Mouse (Mus musculus): Measurements from ENCODE around the gene Calm4. TPM values are rescaled to one million over a fixed set of nuclear protein-coding genes. Genes with fewer than 3 reads are reported as not detected.
"Not testable (repeated sequence)": the region's sequence is repeated elsewhere in the genome, so short reads cannot be mapped to it uniquely, and the experiment has no call there.

Gene Calm4
- polyA plus RNA-seq, 1 experiment, result not detected

- Histone ChIP-seq H3K27ac (ENCODE audit: control insufficient read depth, insufficient read depth, low read depth, low read length, poor library complexity) (no peak overlapping the region), H3K4me1 (ENCODE audit: control insufficient read depth, insufficient read depth, low read length) (no peaks in the 10 kb centered on the region; the same call in 1 of the 2 replicates), H3K4me3 (replicated peaks; ENCODE audit: control insufficient read depth, low read depth, low read length) (no peak overlapping the region)
- 81% methylated on average over 1 of the region's 1 CpGs for WGBS
- no peak for TF ChIP-seq CTCF (IDR thresholded peaks at IDR 0.05; ENCODE audit: control insufficient read depth, insufficient read depth, low read length)
- TF ChIP-seq POLR2A (IDR thresholded peaks at IDR 0.05; ENCODE audit: borderline replicate concordance, control insufficient read depth, low read depth, low read length), result no peak
Observed at GRCm38 (mm10) chr13:3850330-3850729, 12.8 kb downstream of the Calm4 start.

GRCm38 (mm10) chr13:3853648-3854333 lies 16.2 kb downstream of the Calm4 start, which contains the start of gene Calm5:
Calm5 (plus strand) TSS chr13:3854173.
- not testable (repeated sequence) for H3K27ac ChIP-seq (ENCODE audit: control insufficient read depth, insufficient read depth, low read depth, low read length, poor library complexity); H3K4me3 ChIP-seq (replicated peaks; ENCODE audit: control insufficient read depth, low read depth, low read length); H3K4me1 ChIP-seq (ENCODE audit: control insufficient read depth, insufficient read depth, low read length)
- WGBS, result 25% methylated on average over 3 of the region's 3 CpGs

DNA sequence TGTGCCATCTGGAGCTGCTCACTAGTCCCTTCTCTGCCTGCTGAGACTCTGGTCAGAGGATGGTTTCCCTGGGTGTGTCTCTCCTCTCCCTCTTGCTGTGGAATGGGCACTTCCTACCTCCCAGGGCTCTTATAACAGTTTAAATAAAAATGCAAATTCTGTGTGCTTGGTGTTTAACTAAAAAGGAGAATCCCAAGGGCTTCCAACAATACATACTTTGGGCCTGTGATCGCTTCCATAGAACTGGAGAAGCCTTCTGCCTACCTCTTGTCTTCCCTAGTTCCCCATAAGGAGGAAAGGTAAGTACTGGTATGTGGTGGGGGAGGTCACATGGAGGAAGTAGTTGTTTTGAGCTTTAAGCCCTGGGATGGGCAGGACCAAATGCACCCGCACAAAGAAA lies 17.3 kb downstream of the Calm4 start:
- 43% methylated on average over 2 of the region's 2 CpGs for WGBS
- H3K4me1 ChIP-seq (ENCODE audit: control insufficient read depth, insufficient read depth, low read length), result no peaks in the 10 kb centered on the region; the same call in 1 of the 2 replicates

DNA sequence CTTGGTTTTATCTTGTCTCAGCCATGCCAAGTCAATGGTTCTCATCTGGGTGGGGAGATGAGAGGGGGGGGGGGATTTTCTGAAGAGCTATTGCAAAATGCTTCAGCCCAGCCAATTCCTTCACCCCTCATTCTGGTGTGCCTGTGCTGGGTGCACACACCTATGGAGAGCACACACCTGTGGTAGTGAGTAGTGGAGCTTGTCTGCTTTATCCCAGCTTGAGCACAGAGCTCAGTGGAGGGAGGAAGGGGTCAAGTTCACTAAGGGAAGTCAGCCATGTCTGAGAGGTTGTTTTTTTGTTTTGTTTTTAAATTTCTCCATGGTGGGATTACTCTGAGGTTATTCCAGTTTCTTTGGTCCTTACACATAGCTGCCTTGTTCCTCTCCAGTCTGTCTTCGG lies 18.7 kb downstream of the Calm4 start:
- 82% methylated on average over 1 of the region's 1 CpGs for WGBS
- no peak for TF ChIP-seq POLR2A (IDR thresholded peaks at IDR 0.05; ENCODE audit: borderline replicate concordance, control insufficient read depth, low read depth, low read length)
- TF ChIP-seq CTCF (IDR thresholded peaks at IDR 0.05; ENCODE audit: control insufficient read depth, insufficient read depth, low read length), result no peak
- no peaks in the 10 kb centered on the region; the same call in 1 of the 2 replicates for H3K4me1 ChIP-seq (ENCODE audit: control insufficient read depth, insufficient read depth, low read length)
- H3K4me3 ChIP-seq (replicated peaks; ENCODE audit: control insufficient read depth, low read depth, low read length), result no peak overlapping the region
- H3K27ac ChIP-seq (ENCODE audit: control insufficient read depth, insufficient read depth, low read depth, low read length, poor library complexity), result no peak overlapping the region

More for the DNA sequence above, 17.3 kb downstream of the Calm4 start:
- no peak overlapping the region for H3K27ac ChIP-seq (ENCODE audit: control insufficient read depth, insufficient read depth, low read depth, low read length, poor library complexity)
- no peak overlapping the region for H3K4me3 ChIP-seq (replicated peaks; ENCODE audit: control insufficient read depth, low read depth, low read length)
- TF ChIP-seq POLR2A (IDR thresholded peaks at IDR 0.05; ENCODE audit: borderline replicate concordance, control insufficient read depth, low read depth, low read length) (no peak), CTCF (IDR thresholded peaks at IDR 0.05; ENCODE audit: control insufficient read depth, insufficient read depth, low read length) (no peak)

DNA sequence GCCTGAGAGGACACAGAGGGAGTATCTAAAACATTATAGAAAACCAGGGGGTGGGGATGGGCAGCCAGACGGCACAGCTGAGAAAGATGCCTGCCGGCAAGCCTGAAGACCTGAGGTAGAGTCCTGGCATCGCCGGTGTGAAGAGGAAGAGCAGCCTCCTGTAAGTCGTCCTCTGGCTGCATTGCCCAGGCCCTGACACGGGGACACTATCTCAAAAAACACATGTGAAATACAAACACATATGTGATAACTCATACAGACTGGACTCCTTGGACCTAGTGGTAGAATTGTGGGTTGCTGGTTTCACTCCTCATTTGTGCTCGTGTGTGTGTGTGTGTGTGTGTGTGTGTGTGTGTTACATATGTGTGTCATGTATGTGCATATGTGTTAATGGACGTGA lies 23.7 kb downstream of the Calm4 start:
- no peak overlapping the region for H3K4me3 ChIP-seq (replicated peaks; ENCODE audit: control insufficient read depth, low read depth, low read length)
- H3K27ac ChIP-seq (ENCODE audit: control insufficient read depth, insufficient read depth, low read depth, low read length, poor library complexity), result peak overlapping the region; percentile 26
- TF ChIP-seq CTCF (IDR thresholded peaks at IDR 0.05; ENCODE audit: control insufficient read depth, insufficient read depth, low read length) (no peak), POLR2A (IDR thresholded peaks at IDR 0.05; ENCODE audit: borderline replicate concordance, control insufficient read depth, low read depth, low read length) (no peak)
- peaks cover 10% of the 10 kb centered on the region for H3K4me1 ChIP-seq (ENCODE audit: control insufficient read depth, insufficient read depth, low read length)
- 69% methylated on average over 8 of the region's 8 CpGs for WGBS

GRCm38 (mm10) chr13:3862325-3862724 lies 24.8 kb downstream of the Calm4 start:
- no peak for TF ChIP-seq CTCF (IDR thresholded peaks at IDR 0.05; ENCODE audit: control insufficient read depth, insufficient read depth, low read length)
- no peak for TF ChIP-seq POLR2A (IDR thresholded peaks at IDR 0.05; ENCODE audit: borderline replicate concordance, control insufficient read depth, low read depth, low read length)
- no peak overlapping the region for H3K4me3 ChIP-seq (replicated peaks; ENCODE audit: control insufficient read depth, low read depth, low read length)
- WGBS, result 83% methylated on average over 3 of the region's 3 CpGs
- peak overlapping the region; percentile 49; the same call in 1 of the 2 replicates for H3K27ac ChIP-seq (ENCODE audit: control insufficient read depth, insufficient read depth, low read depth, low read length, poor library complexity)
- H3K4me1 ChIP-seq (ENCODE audit: control insufficient read depth, insufficient read depth, low read length), result peaks cover 10% of the 10 kb centered on the region

DNA sequence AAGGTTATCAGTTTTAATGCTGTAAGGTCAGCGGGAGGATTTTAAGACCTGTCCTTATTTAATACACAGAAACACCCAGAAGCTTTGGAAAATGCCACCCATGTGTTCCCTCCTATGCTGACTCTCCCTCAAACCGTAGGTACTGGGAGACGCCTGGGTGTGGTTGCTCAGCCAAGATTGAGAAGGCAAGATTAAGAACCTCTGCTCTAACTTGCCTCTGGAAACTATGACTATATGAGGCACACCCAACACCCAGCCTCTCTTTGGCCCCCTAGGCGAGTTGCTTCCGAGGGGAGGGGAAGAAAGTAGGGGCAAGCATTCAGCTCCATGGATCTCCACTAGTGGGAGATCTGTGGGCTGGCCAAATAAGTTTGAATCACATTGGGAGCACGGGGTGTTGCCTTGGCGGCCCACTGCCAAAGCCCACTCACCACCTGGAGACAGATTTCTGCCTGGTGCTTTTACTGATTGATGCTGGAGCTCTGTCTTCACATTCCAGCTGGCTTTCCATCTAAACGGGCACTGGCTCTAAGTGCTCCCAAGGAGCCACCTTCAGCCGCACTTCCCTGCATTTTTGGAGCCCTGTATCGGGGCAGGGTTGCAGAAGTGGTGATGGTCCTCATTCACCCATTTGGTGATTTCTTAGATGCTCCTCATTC lies 25.5 kb downstream of the Calm4 start:
- H3K4me3 ChIP-seq (replicated peaks; ENCODE audit: control insufficient read depth, low read depth, low read length), result no peak overlapping the region
- WGBS, result 75% methylated on average over 10 of the region's 10 CpGs
- 0 out of 2 replicates have a peak overlapping the region, but pooled peaks have one; percentile 28 for H3K27ac ChIP-seq (ENCODE audit: control insufficient read depth, insufficient read depth, low read depth, low read length, poor library complexity)
- peaks cover 10% of the 10 kb centered on the region for H3K4me1 ChIP-seq (ENCODE audit: control insufficient read depth, insufficient read depth, low read length)
- TF ChIP-seq CTCF (IDR thresholded peaks at IDR 0.05; ENCODE audit: control insufficient read depth, insufficient read depth, low read length) (no peak), POLR2A (IDR thresholded peaks at IDR 0.05; ENCODE audit: borderline replicate concordance, control insufficient read depth, low read depth, low read length) (no peak)

GRCm38 (mm10) chr13:3865648-3866354 lies 28.2 kb downstream of the Calm4 start:
- Histone ChIP-seq H3K4me1 (ENCODE audit: control insufficient read depth, insufficient read depth, low read length) (peaks cover 12% of the 10 kb centered on the region), H3K27ac (ENCODE audit: control insufficient read depth, insufficient read depth, low read depth, low read length, poor library complexity) (peak overlapping the region; percentile 80), H3K4me3 (replicated peaks; ENCODE audit: control insufficient read depth, low read depth, low read length) (no peak overlapping the region)
- TF ChIP-seq POLR2A (IDR thresholded peaks at IDR 0.05; ENCODE audit: borderline replicate concordance, control insufficient read depth, low read depth, low read length) (no peak), CTCF (IDR thresholded peaks at IDR 0.05; ENCODE audit: control insufficient read depth, insufficient read depth, low read length) (no peak)
- WGBS, result 57% methylated on average over 14 of the region's 14 CpGs
